Mouse (Mus musculus): ENCODE data around the gene Btbd6. TPM values are rescaled to one million over a fixed set of nuclear protein-coding genes. Genes with fewer than 3 reads are reported as not detected.
A peak's percentile ranks its signal among the peaks of the same experiment; 100 is the strongest.

Gene Btbd6
- 25.6 and 27.9 TPM in 2 replicates for polyA plus RNA-seq (2016; fragmentation: Nextera tagmentation; extraction: Ambion mirVana)

GRCm38 (mm10) chr12:112976371-112977073, at the start of gene Btbd6:
Gene Btbd6, plus strand, starts transcription at chr12:112976482.
- Histone ChIP-seq H3K9me3 (replicated peaks) (no peaks in the 10 kb centered on the region), H3K36me3 (peaks cover 79% of the 10 kb centered on the region)
- WGBS: under 1% methylated on average over 80 of the region's 80 CpGs

GRCm38 (mm10) chr12:112927265-112927664, 49.0 kb upstream of the Btbd6 start:
- Histone ChIP-seq H3K9me3 (replicated peaks) (no peaks in the 10 kb centered on the region), H3K4me1 (peaks cover 70% of the 10 kb centered on the region), H3K36me3 (no peaks in the 10 kb centered on the region), H3K4me3 (no peak overlapping the region), H3K27ac (0 out of 2 replicates have a peak overlapping the region, but pooled peaks have one; percentile 9), H3K27me3 (ENCODE audit: low read depth, poor library complexity, severe bottlenecking) (peaks cover 85% of the 10 kb centered on the region)
- DNase-seq (ENCODE audit: low spot score): no peak
- WGBS: 64% methylated on average over 14 of the region's 14 CpGs

More at GRCm38 (mm10) chr12:112976371-112977073, at the start of gene Btbd6:
- Histone ChIP-seq H3K27ac (peak within 1 kb of the TSS; percentile 95), H3K27me3 (ENCODE audit: low read depth, poor library complexity, severe bottlenecking) (no peaks in the 10 kb centered on the region), H3K4me1 (peaks cover 27% of the 10 kb centered on the region), H3K4me3 (peak within 1 kb of the TSS; percentile 90)
- DNase-seq (ENCODE audit: low spot score): peak; percentile 90

- Histone ChIP-seq H3K4me3 (peak overlapping the region; percentile 62), H3K27ac (peak overlapping the region; percentile 68), H3K36me3 (no peaks in the 10 kb centered on the region), H3K9me3 (replicated peaks) (no peaks in the 10 kb centered on the region), H3K4me1 (peaks cover 71% of the 10 kb centered on the region), H3K27me3 (ENCODE audit: low read depth, poor library complexity, severe bottlenecking) (peaks cover 87% of the 10 kb centered on the region)
- 3% methylated on average over 105 of the region's 124 CpGs for WGBS
- peak; percentile 68 for DNase-seq (ENCODE audit: low spot score)
These were observed 47.7 kb upstream of the Btbd6 start for GRCm38 (mm10) chr12:112928401-112929241.

GRCm38 (mm10) chr12:112929562-112930352, 46.5 kb upstream of the Btbd6 start, which contains the start of gene Jag2:
Gene Jag2, minus strand, starts transcription at chr12:112929776.
- peak within 1 kb of the TSS; percentile 68 for H3K27ac ChIP-seq
- H3K27me3 ChIP-seq (ENCODE audit: low read depth, poor library complexity, severe bottlenecking): peaks cover 77% of the 10 kb centered on the region
- H3K4me1 ChIP-seq: peaks cover 63% of the 10 kb centered on the region
- peak within 1 kb of the TSS; percentile 62 for H3K4me3 ChIP-seq
- no peaks in the 10 kb centered on the region for H3K36me3 ChIP-seq
- H3K9me3 ChIP-seq (replicated peaks): no peaks in the 10 kb centered on the region
- 14% methylated on average over 85 of the region's 85 CpGs for WGBS
- DNase-seq (ENCODE audit: low spot score): peak; percentile 80

- no peak for DNase-seq (ENCODE audit: low spot score)
- Histone ChIP-seq H3K4me1 (peaks cover 52% of the 10 kb centered on the region), H3K4me3 (no peak overlapping the region), H3K36me3 (no peaks in the 10 kb centered on the region), H3K27me3 (ENCODE audit: low read depth, poor library complexity, severe bottlenecking) (peaks cover 48% of the 10 kb centered on the region), H3K9me3 (replicated peaks) (no peaks in the 10 kb centered on the region), H3K27ac (no peak overlapping the region)
- 53% methylated on average over 7 of the region's 7 CpGs for WGBS
These were observed 43.6 kb upstream of the Btbd6 start for GRCm38 (mm10) chr12:112932647-112933046.

GRCm38 (mm10) chr12:112937906-112938305, 38.4 kb upstream of the Btbd6 start:
- Histone ChIP-seq H3K27ac (peak overlapping the region; percentile 47), H3K4me3 (peak overlapping the region; percentile 9; the same call in 1 of the 2 replicates), H3K9me3 (replicated peaks) (no peaks in the 10 kb centered on the region), H3K27me3 (ENCODE audit: low read depth, poor library complexity, severe bottlenecking) (no peaks in the 10 kb centered on the region), H3K4me1 (peaks cover 63% of the 10 kb centered on the region), H3K36me3 (no peaks in the 10 kb centered on the region)
- 34% methylated on average over 9 of the region's 9 CpGs for WGBS
- DNase-seq (ENCODE audit: low spot score): no peak

DNA sequence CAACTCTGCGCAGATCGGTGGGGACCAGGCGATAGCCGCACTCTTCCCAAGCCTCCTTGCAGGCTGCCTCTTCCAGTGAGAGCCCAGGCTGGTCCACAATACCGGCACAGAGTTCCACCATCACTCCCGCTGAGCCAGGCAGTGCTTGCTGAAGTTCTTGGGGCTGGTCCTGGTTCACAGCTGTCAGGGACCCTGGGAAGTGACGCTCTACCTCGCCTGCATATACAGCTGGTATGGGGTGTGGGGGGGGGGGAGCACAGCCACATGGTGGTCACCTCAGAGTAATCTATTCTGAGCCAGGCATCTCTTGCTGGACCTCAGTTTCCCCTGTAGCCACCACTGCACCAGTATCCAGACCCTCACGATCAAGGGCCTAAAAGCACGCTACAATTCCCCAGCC, 37.9 kb upstream of the Btbd6 start:
- Histone ChIP-seq H3K4me1 (peaks cover 58% of the 10 kb centered on the region), H3K4me3 (peak overlapping the region; percentile 9; the same call in 1 of the 2 replicates), H3K9me3 (replicated peaks) (no peaks in the 10 kb centered on the region), H3K27ac (peak overlapping the region; percentile 47), H3K27me3 (ENCODE audit: low read depth, poor library complexity, severe bottlenecking) (no peaks in the 10 kb centered on the region), H3K36me3 (no peaks in the 10 kb centered on the region)
- no peak for DNase-seq (ENCODE audit: low spot score)
- 75% methylated on average over 10 of the region's 10 CpGs for WGBS

DNA sequence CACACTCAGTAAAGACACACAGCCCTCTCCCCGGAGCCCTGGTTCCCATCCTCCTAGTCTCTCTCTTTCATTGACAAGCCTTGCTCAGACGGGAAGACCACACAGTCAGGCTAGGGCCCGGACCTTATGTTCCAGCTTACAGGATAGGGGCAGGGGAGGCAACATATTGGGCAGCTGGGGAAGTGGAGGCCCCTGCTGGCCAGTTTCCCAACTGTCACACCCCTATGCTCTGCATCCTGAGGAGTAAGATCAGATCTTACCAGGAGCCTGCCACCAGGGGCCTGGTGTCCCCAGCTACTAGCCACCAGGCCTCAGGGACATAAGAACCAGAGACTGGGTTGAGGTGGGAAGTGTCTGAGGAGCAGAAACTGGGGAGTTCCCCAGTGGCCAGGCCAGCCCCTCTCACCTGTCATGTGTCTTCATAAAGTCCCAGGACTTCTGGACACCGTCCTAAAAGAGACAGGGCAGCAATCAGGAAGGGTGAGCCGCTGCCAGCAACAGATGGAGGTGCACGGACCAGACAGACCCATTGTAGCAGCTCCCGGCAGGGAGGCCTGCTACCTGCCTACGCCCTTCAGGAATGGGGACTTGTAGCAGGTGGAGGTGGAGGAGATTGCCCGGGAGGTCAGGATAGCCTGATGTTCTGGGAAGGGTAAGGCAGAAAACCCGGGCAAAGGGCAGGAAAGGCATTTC, 37.3 kb upstream of the Btbd6 start:
- Histone ChIP-seq H3K27me3 (ENCODE audit: low read depth, poor library complexity, severe bottlenecking) (no peaks in the 10 kb centered on the region), H3K4me1 (peaks cover 55% of the 10 kb centered on the region), H3K27ac (peak overlapping the region; percentile 47), H3K9me3 (replicated peaks) (no peaks in the 10 kb centered on the region), H3K36me3 (no peaks in the 10 kb centered on the region), H3K4me3 (no peak overlapping the region)
- WGBS: 60% methylated on average over 10 of the region's 10 CpGs
- peak; percentile 66 for DNase-seq (ENCODE audit: low spot score)

- Histone ChIP-seq H3K9me3 (replicated peaks) (no peaks in the 10 kb centered on the region), H3K4me3 (no peak overlapping the region), H3K36me3 (no peaks in the 10 kb centered on the region), H3K27ac (no peak overlapping the region), H3K4me1 (peaks cover 55% of the 10 kb centered on the region), H3K27me3 (ENCODE audit: low read depth, poor library complexity, severe bottlenecking) (no peaks in the 10 kb centered on the region)
- no peak for DNase-seq (ENCODE audit: low spot score)
- WGBS: 85% methylated on average over 4 of the region's 4 CpGs
These were observed 36.0 kb upstream of the Btbd6 start for GRCm38 (mm10) chr12:112940238-112940637.

DNA sequence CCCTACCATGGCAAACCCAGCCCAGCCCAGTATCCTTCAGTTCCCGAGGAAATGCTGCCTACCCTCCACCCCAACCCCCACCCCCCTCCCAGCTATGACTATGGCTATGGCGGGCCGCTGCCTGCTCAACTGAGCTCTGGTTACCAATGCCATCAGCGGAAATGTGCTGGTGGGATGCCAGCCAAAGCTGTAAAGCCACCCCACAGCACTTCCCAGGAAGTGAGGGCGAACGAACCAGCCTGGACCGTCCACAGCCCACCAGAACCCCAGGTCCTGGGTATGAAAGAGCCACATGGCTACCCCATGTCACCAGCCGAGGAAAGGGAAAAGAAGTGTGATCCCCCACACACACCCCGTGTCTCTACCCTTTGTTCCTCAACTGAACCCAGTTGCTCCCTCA, 35.6 kb upstream of the Btbd6 start:
- H3K27me3 ChIP-seq (ENCODE audit: low read depth, poor library complexity, severe bottlenecking): no peaks in the 10 kb centered on the region
- no peak overlapping the region for H3K27ac ChIP-seq
- H3K4me3 ChIP-seq: peak overlapping the region; percentile 89; the same call in 1 of the 2 replicates
- WGBS: 81% methylated on average over 9 of the region's 9 CpGs
- no peaks in the 10 kb centered on the region for H3K36me3 ChIP-seq
- peaks cover 55% of the 10 kb centered on the region for H3K4me1 ChIP-seq
- no peaks in the 10 kb centered on the region for H3K9me3 ChIP-seq (replicated peaks)
- DNase-seq (ENCODE audit: low spot score): no peak

- WGBS: 43% methylated on average over 10 of the region's 10 CpGs
- H3K4me3 ChIP-seq: peak overlapping the region; percentile 89
- H3K4me1 ChIP-seq: peaks cover 55% of the 10 kb centered on the region
- no peaks in the 10 kb centered on the region for H3K36me3 ChIP-seq
- H3K27me3 ChIP-seq (ENCODE audit: low read depth, poor library complexity, severe bottlenecking): no peaks in the 10 kb centered on the region
- no peaks in the 10 kb centered on the region for H3K9me3 ChIP-seq (replicated peaks)
- peak overlapping the region; percentile 96 for H3K27ac ChIP-seq
- DNase-seq (ENCODE audit: low spot score): no peak
These were observed 35.0 kb upstream of the Btbd6 start for GRCm38 (mm10) chr12:112941156-112941775.

Data from limb, embryonic 10.5 days (tissue).